Mouse (Mus musculus): ENCODE data around the gene Lrba.
A peak's percentile ranks its signal among the peaks of the same experiment; 100 is the strongest.

Gene Lrba

GRCm38 (mm10) chr3:86668146-86668545, 443.7 kb downstream of the Lrba start:
- DNase-seq (ENCODE audit: inconsistent ontology term), result no peak

GRCm38 (mm10) chr3:86677573-86678155, 453.2 kb downstream of the Lrba start:
- DNase-seq (ENCODE audit: inconsistent ontology term), result no peak

- no peak for DNase-seq (ENCODE audit: inconsistent ontology term)
Measured at GRCm38 (mm10) chr3:86687571-86688209, 463.2 kb downstream of the Lrba start.

GRCm38 (mm10) chr3:86688438-86688837, 464.0 kb downstream of the Lrba start:
- no peak for DNase-seq (ENCODE audit: inconsistent ontology term)

- DNase-seq (ENCODE audit: inconsistent ontology term), result no peak
Measured at GRCm38 (mm10) chr3:86689305-86689704, 464.8 kb downstream of the Lrba start.

- DNase-seq (ENCODE audit: inconsistent ontology term), result no peak
Measured at GRCm38 (mm10) chr3:86692779-86693178, 468.3 kb downstream of the Lrba start.

- DNase-seq (ENCODE audit: inconsistent ontology term), result no peak
Measured at GRCm38 (mm10) chr3:86693553-86693952, 469.1 kb downstream of the Lrba start.

- DNase-seq (ENCODE audit: inconsistent ontology term), result no peak
Measured at GRCm38 (mm10) chr3:86698947-86699346, 474.5 kb downstream of the Lrba start.

- peak; percentile 86 for DNase-seq (ENCODE audit: inconsistent ontology term)
Measured at GRCm38 (mm10) chr3:86701163-86701563, 476.7 kb downstream of the Lrba start.

- DNase-seq (ENCODE audit: inconsistent ontology term), result no peak
Measured at GRCm38 (mm10) chr3:86709472-86709871, 485.0 kb downstream of the Lrba start.

GRCm38 (mm10) chr3:86711530-86711929, 487.1 kb downstream of the Lrba start:
- DNase-seq (ENCODE audit: inconsistent ontology term), result no peak

GRCm38 (mm10) chr3:86712758-86713157, 488.3 kb downstream of the Lrba start:
- peak; percentile 16 for DNase-seq (ENCODE audit: inconsistent ontology term)

- no peak for DNase-seq (ENCODE audit: inconsistent ontology term)
Measured at GRCm38 (mm10) chr3:86714446-86714845, 490.0 kb downstream of the Lrba start.

GRCm38 (mm10) chr3:86723415-86724298, 499.2 kb downstream of the Lrba start:
- no peak for DNase-seq (ENCODE audit: inconsistent ontology term)

GRCm38 (mm10) chr3:86725113-86725512, 500.6 kb downstream of the Lrba start:
- DNase-seq (ENCODE audit: inconsistent ontology term), result no peak

- no peak for DNase-seq (ENCODE audit: inconsistent ontology term)
Measured at GRCm38 (mm10) chr3:86738831-86739230, 514.4 kb downstream of the Lrba start.

GRCm38 (mm10) chr3:86739745-86740144, 515.3 kb downstream of the Lrba start:
- no peak for DNase-seq (ENCODE audit: inconsistent ontology term)

- DNase-seq (ENCODE audit: inconsistent ontology term), result no peak
Measured at GRCm38 (mm10) chr3:86745348-86745747, 520.9 kb downstream of the Lrba start.

- DNase-seq (ENCODE audit: inconsistent ontology term), result peak; percentile 82
Measured at GRCm38 (mm10) chr3:86745769-86746512, 521.5 kb downstream of the Lrba start.

- DNase-seq (ENCODE audit: inconsistent ontology term), result peak; percentile 30
Measured at GRCm38 (mm10) chr3:86750652-86751051, 526.2 kb downstream of the Lrba start.

GRCm38 (mm10) chr3:86754178-86754577, 529.7 kb downstream of the Lrba start:
- DNase-seq (ENCODE audit: inconsistent ontology term), result peak; percentile 37

Measured in Muller cell, postnatal 12 days (primary cell).